Mouse (Mus musculus) embryonic fibroblast, embryonic 13.5 days (primary cell): ENCODE measurements around the gene Mrpl57.

Source experiments
- CTCF ChIP-seq: IDR thresholded peaks from 2 replicates; pipeline ENCODE4 v1.5.1; 2011; ENCODE audit warnings: mild to moderate bottlenecking, control low read depth, low read length, moderate library complexity, borderline replicate concordance; ENCODE audit not compliant: insufficient read depth
- POLR2A ChIP-seq: IDR thresholded peaks from 2 replicates; pipeline ENCODE4 v1.6.1; 2011; ENCODE audit warnings: low read depth, mild to moderate bottlenecking, control low read depth, low read length, moderate library complexity

DNA sequence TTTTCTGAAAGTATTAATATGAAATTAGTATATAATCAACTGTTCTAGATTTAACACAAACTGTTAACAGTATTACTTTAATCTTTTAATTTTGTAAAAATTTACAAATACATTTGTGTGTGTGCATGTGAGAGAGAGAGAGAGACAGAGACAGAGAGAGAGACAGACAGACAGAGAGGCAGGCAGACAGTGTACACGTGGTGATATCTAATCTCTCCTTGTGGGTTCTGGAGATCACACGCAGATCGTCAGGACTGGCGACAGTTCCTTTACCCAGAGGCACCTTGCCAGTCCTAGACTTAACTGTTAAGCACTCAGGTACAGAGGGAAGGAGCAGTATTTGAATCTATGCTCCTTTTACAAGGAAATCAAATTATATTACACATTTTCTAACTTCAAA, 5.2 kb upstream of the Mrpl57 start:
- TF ChIP-seq POLR2A = no peak
- TF ChIP-seq CTCF = no peak
